Mouse (Mus musculus): ENCODE measurements around the gene Tspan15. TPM values are rescaled to one million over a fixed set of nuclear protein-coding genes. Genes with fewer than 3 reads are reported as not detected.

Tspan15 gene
- polyA plus RNA-seq (2012; rRNA removed), result 2.7 and 3.6 TPM in 2 replicates

DNA sequence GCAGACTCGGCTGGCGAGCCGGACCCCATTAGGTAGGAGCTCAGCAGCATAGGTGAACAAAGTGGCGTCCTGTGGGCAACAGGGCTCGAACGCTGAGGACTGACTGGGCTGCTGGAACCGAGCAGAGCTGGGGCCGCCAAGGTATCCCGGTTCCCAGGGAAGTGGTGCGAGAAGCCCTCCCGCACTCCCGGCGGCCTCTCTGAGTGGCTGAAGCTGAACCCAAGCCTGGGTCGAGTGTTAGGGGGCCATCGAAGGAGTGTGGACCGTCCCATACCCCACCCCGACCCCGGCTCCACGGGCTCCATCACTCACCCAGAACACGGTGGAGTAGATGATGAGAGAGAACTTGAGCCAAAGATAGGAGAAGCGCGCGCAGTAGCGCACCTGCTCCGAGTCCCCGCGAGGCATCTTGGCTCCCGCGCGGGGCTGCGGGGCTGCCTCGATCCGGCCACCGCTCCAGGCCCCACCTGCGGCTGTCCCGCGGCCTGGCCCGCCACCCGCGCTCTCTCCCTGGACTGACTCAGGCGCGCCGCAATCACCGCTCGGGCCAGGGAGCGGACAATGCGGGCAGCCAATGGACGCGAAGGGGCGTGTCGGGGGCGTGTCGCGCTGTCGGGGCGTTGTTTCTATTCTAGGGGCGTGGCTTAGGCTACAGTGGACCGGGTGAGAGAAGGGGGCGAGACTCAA is at the start of gene Tspan15:
Gene Tspan15 (minus strand): TSS at position 544 of the 687 bp plus-strand sequence.
- Histone ChIP-seq H3K27me3 (ENCODE audit: control insufficient read depth, insufficient read depth, low read length) (no peaks in the 10 kb centered on the region), H3K36me3 (ENCODE audit: control insufficient read depth, insufficient read depth, low read length) (no peaks in the 10 kb centered on the region), H3K4me1 (ENCODE audit: control insufficient read depth, insufficient read depth, low read length) (peaks cover 15% of the 10 kb centered on the region), H3K4me3 (ENCODE audit: control insufficient read depth, low read depth, low read length) (peak within 1 kb of the TSS; percentile 83), H3K27ac (ENCODE audit: control insufficient read depth, insufficient read depth, low read depth, low read length) (no peak within 1 kb of the TSS)
- TF ChIP-seq POLR2A (IDR thresholded peaks at IDR 0.05; ENCODE audit: control insufficient read depth, low read depth, low read length) (no peak; the same call in 1 of the 2 replicates), CTCF (IDR thresholded peaks at IDR 0.05; ENCODE audit: control insufficient read depth, insufficient read depth, insufficient replicate concordance, low read depth, low read length) (no peak)

DNA sequence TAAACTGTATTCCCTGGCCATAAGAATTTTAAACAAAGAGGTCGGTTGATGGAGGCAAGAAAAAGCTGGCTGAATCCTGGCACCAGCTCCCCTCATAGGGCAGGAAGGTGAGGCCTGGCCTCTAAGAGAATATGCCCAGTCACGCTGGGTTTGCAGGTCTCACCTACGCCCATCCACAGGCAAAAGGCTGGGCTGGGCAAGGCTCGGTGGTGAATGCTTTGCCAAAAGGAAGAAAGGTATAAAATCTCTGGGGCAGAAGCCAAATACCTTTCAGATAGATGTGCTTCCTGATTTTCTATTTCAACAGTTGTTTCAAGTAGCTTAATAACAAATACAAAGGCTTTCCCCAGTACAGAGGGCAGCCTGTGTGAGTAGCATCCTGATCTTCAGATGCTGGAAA is 48.6 kb upstream of the Tspan15 start:
- TF ChIP-seq CTCF (IDR thresholded peaks at IDR 0.05; ENCODE audit: control insufficient read depth, insufficient read depth, insufficient replicate concordance, low read depth, low read length) (no peak), POLR2A (IDR thresholded peaks at IDR 0.05; ENCODE audit: control insufficient read depth, low read depth, low read length) (no peak)
- Histone ChIP-seq H3K27me3 (ENCODE audit: control insufficient read depth, insufficient read depth, low read length) (no peaks in the 10 kb centered on the region), H3K27ac (ENCODE audit: control insufficient read depth, insufficient read depth, low read depth, low read length) (no peak overlapping the region), H3K4me1 (ENCODE audit: control insufficient read depth, insufficient read depth, low read length) (no peaks in the 10 kb centered on the region), H3K36me3 (ENCODE audit: control insufficient read depth, insufficient read depth, low read length) (no peaks in the 10 kb centered on the region), H3K4me3 (ENCODE audit: control insufficient read depth, low read depth, low read length) (no peak overlapping the region)

DNA sequence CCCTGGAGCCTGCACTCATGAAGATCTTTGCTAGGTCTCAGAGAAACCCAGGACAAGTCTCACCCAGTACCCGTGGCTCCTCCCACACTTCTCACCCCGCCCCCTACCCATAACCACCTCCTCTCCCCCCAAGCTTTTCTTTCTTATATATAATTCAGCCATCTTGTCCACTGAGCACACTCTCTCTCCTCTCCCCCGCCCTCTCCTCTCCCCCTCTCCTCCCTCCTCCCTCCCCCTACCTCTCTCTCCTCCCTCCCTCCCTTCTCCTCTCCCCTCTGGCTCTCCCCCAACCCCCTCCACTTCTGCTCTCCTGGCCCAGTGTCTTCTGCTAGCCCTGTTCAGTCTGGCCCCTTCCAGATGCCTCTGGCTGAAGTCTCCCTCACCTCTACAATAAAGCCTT is 48.0 kb upstream of the Tspan15 start:
- no peaks in the 10 kb centered on the region for H3K36me3 ChIP-seq (ENCODE audit: control insufficient read depth, insufficient read depth, low read length)
- H3K4me1 ChIP-seq (ENCODE audit: control insufficient read depth, insufficient read depth, low read length), result no peaks in the 10 kb centered on the region
- no peak overlapping the region for H3K27ac ChIP-seq (ENCODE audit: control insufficient read depth, insufficient read depth, low read depth, low read length)
- H3K4me3 ChIP-seq (ENCODE audit: control insufficient read depth, low read depth, low read length), result no peak overlapping the region
- H3K27me3 ChIP-seq (ENCODE audit: control insufficient read depth, insufficient read depth, low read length), result no peaks in the 10 kb centered on the region
- TF ChIP-seq CTCF (IDR thresholded peaks at IDR 0.05; ENCODE audit: control insufficient read depth, insufficient read depth, insufficient replicate concordance, low read depth, low read length) (no peak), POLR2A (IDR thresholded peaks at IDR 0.05; ENCODE audit: control insufficient read depth, low read depth, low read length) (no peak)

DNA sequence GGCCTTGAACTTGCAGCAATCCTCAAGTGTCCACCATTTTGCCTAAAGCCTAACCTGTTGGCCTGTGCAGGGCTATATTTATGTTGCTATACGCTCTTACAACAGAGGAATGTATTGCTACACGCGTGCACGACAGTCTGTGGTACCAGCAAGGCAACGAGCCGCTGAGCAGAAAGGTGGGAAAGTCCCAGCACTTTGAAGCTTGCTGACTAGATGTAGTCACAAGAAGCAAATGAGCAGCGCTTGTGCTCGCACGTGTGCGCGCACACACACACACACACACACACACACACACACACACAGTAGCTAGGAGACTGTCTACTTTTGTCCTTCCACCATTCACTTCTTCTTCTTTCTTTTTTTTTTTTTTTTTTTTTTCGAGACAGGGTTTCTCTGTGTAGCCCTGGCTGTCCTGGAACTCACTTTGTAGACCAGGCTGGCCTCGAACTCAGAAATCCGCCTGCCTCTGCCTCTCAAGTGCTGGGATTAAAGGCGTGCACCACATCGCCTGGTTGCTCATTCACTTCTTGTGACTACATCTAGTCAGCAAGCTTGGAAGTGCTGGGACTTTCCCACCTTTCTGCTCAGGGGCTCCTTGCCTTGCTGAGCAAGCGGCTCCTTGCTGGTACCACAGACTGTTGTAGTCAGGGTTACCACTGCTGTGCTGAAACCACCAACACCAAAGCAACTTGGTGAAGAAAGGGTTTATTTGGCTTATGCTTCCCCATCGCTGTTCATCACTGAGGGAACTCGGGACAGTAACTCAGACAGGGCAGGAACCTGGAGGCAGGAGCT is 46.6 kb upstream of the Tspan15 start:
- H3K27ac ChIP-seq (ENCODE audit: control insufficient read depth, insufficient read depth, low read depth, low read length), result no peak overlapping the region
- TF ChIP-seq POLR2A (IDR thresholded peaks at IDR 0.05; ENCODE audit: control insufficient read depth, low read depth, low read length) (no peak), CTCF (IDR thresholded peaks at IDR 0.05; ENCODE audit: control insufficient read depth, insufficient read depth, insufficient replicate concordance, low read depth, low read length) (no peak)
- no peaks in the 10 kb centered on the region for H3K27me3 ChIP-seq (ENCODE audit: control insufficient read depth, insufficient read depth, low read length)
- H3K4me3 ChIP-seq (ENCODE audit: control insufficient read depth, low read depth, low read length), result no peak overlapping the region
- no peaks in the 10 kb centered on the region for H3K36me3 ChIP-seq (ENCODE audit: control insufficient read depth, insufficient read depth, low read length)
- no peaks in the 10 kb centered on the region for H3K4me1 ChIP-seq (ENCODE audit: control insufficient read depth, insufficient read depth, low read length)

GRCm38 (mm10) chr10:62275235-62275634 is 44.2 kb upstream of the Tspan15 start:
- no peak overlapping the region for H3K27ac ChIP-seq (ENCODE audit: control insufficient read depth, insufficient read depth, low read depth, low read length)
- TF ChIP-seq POLR2A (IDR thresholded peaks at IDR 0.05; ENCODE audit: control insufficient read depth, low read depth, low read length) (no peak), CTCF (IDR thresholded peaks at IDR 0.05; ENCODE audit: control insufficient read depth, insufficient read depth, insufficient replicate concordance, low read depth, low read length) (peak; percentile 24; the same call in 1 of the 2 replicates)
- no peaks in the 10 kb centered on the region for H3K36me3 ChIP-seq (ENCODE audit: control insufficient read depth, insufficient read depth, low read length)
- no peak overlapping the region for H3K4me3 ChIP-seq (ENCODE audit: control insufficient read depth, low read depth, low read length)
- no peaks in the 10 kb centered on the region for H3K4me1 ChIP-seq (ENCODE audit: control insufficient read depth, insufficient read depth, low read length)
- no peaks in the 10 kb centered on the region for H3K27me3 ChIP-seq (ENCODE audit: control insufficient read depth, insufficient read depth, low read length)

GRCm38 (mm10) chr10:62269278-62269677 is 38.2 kb upstream of the Tspan15 start:
- H3K27ac ChIP-seq (ENCODE audit: control insufficient read depth, insufficient read depth, low read depth, low read length), result no peak overlapping the region
- H3K36me3 ChIP-seq (ENCODE audit: control insufficient read depth, insufficient read depth, low read length), result no peaks in the 10 kb centered on the region
- H3K4me3 ChIP-seq (ENCODE audit: control insufficient read depth, low read depth, low read length), result no peak overlapping the region
- no peaks in the 10 kb centered on the region for H3K4me1 ChIP-seq (ENCODE audit: control insufficient read depth, insufficient read depth, low read length)
- H3K27me3 ChIP-seq (ENCODE audit: control insufficient read depth, insufficient read depth, low read length), result no peaks in the 10 kb centered on the region
- no peak for TF ChIP-seq CTCF (IDR thresholded peaks at IDR 0.05; ENCODE audit: control insufficient read depth, insufficient read depth, insufficient replicate concordance, low read depth, low read length)
- TF ChIP-seq POLR2A (IDR thresholded peaks at IDR 0.05; ENCODE audit: control insufficient read depth, low read depth, low read length), result no peak

DNA sequence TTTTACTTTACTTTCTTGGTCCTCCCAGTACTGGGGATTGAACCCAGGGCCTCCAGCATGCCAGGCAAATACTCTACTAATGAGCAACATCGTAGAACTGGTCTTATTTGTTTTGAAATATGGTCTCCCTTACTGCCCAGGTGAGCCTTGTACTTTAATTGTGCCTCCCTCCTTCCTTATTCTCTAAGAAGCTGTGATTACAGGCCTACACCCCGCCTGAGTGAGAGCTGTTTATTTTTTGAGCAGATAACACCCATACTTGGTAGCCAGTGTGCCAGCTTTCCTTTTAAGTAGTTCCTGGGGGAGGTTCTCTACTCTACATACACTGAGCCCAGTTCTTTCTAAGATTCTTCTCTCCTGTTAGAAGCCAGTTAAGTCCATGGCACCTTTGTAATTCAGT is 33.2 kb upstream of the Tspan15 start:
- no peaks in the 10 kb centered on the region for H3K36me3 ChIP-seq (ENCODE audit: control insufficient read depth, insufficient read depth, low read length)
- TF ChIP-seq POLR2A (IDR thresholded peaks at IDR 0.05; ENCODE audit: control insufficient read depth, low read depth, low read length) (no peak), CTCF (IDR thresholded peaks at IDR 0.05; ENCODE audit: control insufficient read depth, insufficient read depth, insufficient replicate concordance, low read depth, low read length) (no peak)

More for the DNA sequence above, 33.2 kb upstream of the Tspan15 start:
- no peak overlapping the region for H3K27ac ChIP-seq (ENCODE audit: control insufficient read depth, insufficient read depth, low read depth, low read length)
- no peaks in the 10 kb centered on the region for H3K27me3 ChIP-seq (ENCODE audit: control insufficient read depth, insufficient read depth, low read length)
- peaks cover 5% of the 10 kb centered on the region for H3K4me1 ChIP-seq (ENCODE audit: control insufficient read depth, insufficient read depth, low read length)
- no peak overlapping the region for H3K4me3 ChIP-seq (ENCODE audit: control insufficient read depth, low read depth, low read length)
